Comparison of ENCODE assay signal across 16 mouse cellular contexts in the genomic region with DNA sequence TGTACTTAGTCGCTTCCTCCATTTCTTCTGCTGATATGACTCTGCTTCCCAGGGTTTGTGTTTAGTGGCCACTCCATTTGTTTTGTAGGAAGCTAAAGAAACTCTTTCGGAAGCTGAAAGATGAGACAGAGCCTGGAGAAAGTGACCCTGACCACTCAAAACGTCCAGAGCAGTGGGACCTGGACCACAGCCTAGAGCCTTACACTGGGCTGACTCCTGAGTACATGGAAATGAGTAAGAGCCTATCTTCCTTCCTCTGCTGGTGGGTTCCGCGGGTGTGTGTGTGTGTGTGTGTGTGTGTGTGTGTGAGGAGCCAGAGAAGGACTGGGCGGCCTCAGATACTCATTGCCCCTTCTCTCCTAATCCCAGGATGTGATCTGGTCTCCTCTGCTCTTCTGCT.
DNase-seq lines count a peak whose midpoint lies in the region; ATAC-seq and TF ChIP-seq lines count a peak whose summit lies in the region.
"Had no signal": no experiment of that assay in that cellular context is flagged by ENCODE, and none has a peak within 500 bp of the region (broad histone marks: within the 10 kb centered on the region; RNA-seq: fewer than 3 reads in every experiment).

No protein-coding gene starts in this region.

- no peak for TF ChIP-seq CTCF in heart, postnatal 0 days (IDR thresholded peaks at IDR 0.05; ENCODE audit: low read depth)

- TF ChIP-seq EP300 in heart, postnatal 0 days (IDR thresholded peaks at IDR 0.05; ENCODE audit: low read depth): no peak

- no peak overlapping the region for H3K4me3 ChIP-seq in liver, embryonic 16.5 days (ENCODE audit: low read depth, low read length)
- no peak overlapping the region for H3K4me3 ChIP-seq in heart, postnatal 0 days (ENCODE audit: low read depth, low read length)
- H3K4me3 ChIP-seq: embryonic facial prominence, embryonic 13.5 days; gastrocnemius, adult 2 months; heart, embryonic 15.5 days; limb, embryonic 15.5 days; neural tube, embryonic 13.5 days; stomach, embryonic 15.5 days had no signal

- no peaks in the 10 kb centered on the region for H3K4me1 ChIP-seq in liver, embryonic 16.5 days (ENCODE audit: control insufficient read depth, low read depth, low read length)
- no peaks in the 10 kb centered on the region for H3K4me1 ChIP-seq in heart, postnatal 0 days (ENCODE audit: control insufficient read depth, insufficient read depth)
- H3K4me1 ChIP-seq: embryonic facial prominence, embryonic 13.5 days; heart, embryonic 15.5 days; limb, embryonic 15.5 days; neural tube, embryonic 13.5 days; stomach, embryonic 15.5 days had no signal

- no peak overlapping the region for H3K27ac ChIP-seq in liver, embryonic 16.5 days (ENCODE audit: low read length)
- H3K27ac ChIP-seq in heart, postnatal 0 days (ENCODE audit: low read depth): no peak overlapping the region
- H3K27ac ChIP-seq: embryonic facial prominence, embryonic 13.5 days; gastrocnemius, adult 2 months; heart, embryonic 15.5 days; limb, embryonic 15.5 days; neural tube, embryonic 13.5 days; stomach, embryonic 15.5 days had no signal

- 16% methylated on average over 6 of the region's 6 CpGs for WGBS in liver, embryonic 16.5 days (ENCODE audit: insufficient replicate concordance)
- 29% methylated on average over 6 of the region's 6 CpGs for WGBS in heart, postnatal 0 days

- no peaks in the 10 kb centered on the region for H3K36me3 ChIP-seq in liver, embryonic 16.5 days (ENCODE audit: control insufficient read depth, insufficient read depth)
- no peaks in the 10 kb centered on the region for H3K36me3 ChIP-seq in heart, postnatal 0 days (replicated peaks; ENCODE audit: control insufficient read depth, insufficient read depth, low read length)
- H3K36me3 ChIP-seq: embryonic facial prominence, embryonic 13.5 days; heart, embryonic 15.5 days; limb, embryonic 15.5 days; neural tube, embryonic 13.5 days; stomach, embryonic 15.5 days had no signal

- DNase-seq in liver: no peak
- DNase-seq in adrenal gland, postnatal 14 days: peak; percentile 37
- peak; percentile 14 for DNase-seq in heart, postnatal 0 days (ENCODE audit: low spot score)
- DNase-seq in kidney, postnatal 14 days: peak; percentile 64
- no peak for DNase-seq in thymus, postnatal 0 days (ENCODE audit: low spot score)
- DNase-seq in cerebellum, postnatal 10 days: no peak
- DNase-seq: gastrocnemius, adult 2 months; retina, postnatal 1 day; thymus, postnatal 14 days had no signal

- H3K9me3 ChIP-seq in liver, embryonic 16.5 days (replicated peaks; ENCODE audit: control insufficient read depth, low read length): no peaks in the 10 kb centered on the region
- H3K9me3 ChIP-seq in heart, postnatal 0 days (replicated peaks; ENCODE audit: control insufficient read depth, low read length): no peaks in the 10 kb centered on the region
- H3K9me3 ChIP-seq: embryonic facial prominence, embryonic 13.5 days; heart, embryonic 15.5 days; limb, embryonic 15.5 days; neural tube, embryonic 13.5 days; stomach, embryonic 15.5 days had no signal

- H3K27me3 ChIP-seq in liver, embryonic 16.5 days (ENCODE audit: control insufficient read depth, insufficient read depth, low read depth, low read length): no peaks in the 10 kb centered on the region
- H3K27me3 ChIP-seq in heart, postnatal 0 days (ENCODE audit: control insufficient read depth, insufficient read depth, low read length): no peaks in the 10 kb centered on the region
- H3K27me3 ChIP-seq: embryonic facial prominence, embryonic 13.5 days; heart, embryonic 15.5 days; limb, embryonic 15.5 days; neural tube, embryonic 13.5 days; stomach, embryonic 15.5 days had no signal

- H3K4me2 ChIP-seq in liver, embryonic 16.5 days (ENCODE audit: low read depth, low read length): no peak overlapping the region
- H3K4me2 ChIP-seq in heart, postnatal 0 days (ENCODE audit: low read depth, low read length): no peak overlapping the region
- H3K4me2 ChIP-seq: embryonic facial prominence, embryonic 13.5 days; heart, embryonic 15.5 days; limb, embryonic 15.5 days; neural tube, embryonic 13.5 days; stomach, embryonic 15.5 days had no signal

- no peak overlapping the region for H3K9ac ChIP-seq in liver, embryonic 16.5 days (ENCODE audit: low read depth, low read length)
- H3K9ac ChIP-seq in heart, postnatal 0 days (replicated peaks; ENCODE audit: low read depth, low read length): no peak overlapping the region
- H3K9ac ChIP-seq: embryonic facial prominence, embryonic 13.5 days; heart, embryonic 15.5 days; limb, embryonic 15.5 days; neural tube, embryonic 13.5 days; stomach, embryonic 15.5 days had no signal

- peak; percentile 30; the same call in 1 of the 2 replicates for ATAC-seq in liver, embryonic 16.5 days (ENCODE audit: low read depth)
- peak; percentile 47; the same call in 1 of the 2 replicates for ATAC-seq in heart, postnatal 0 days (ENCODE audit: insufficient read depth, low read depth)
- ATAC-seq: activated CD4-positive, CD25-positive, alpha-beta regulatory T cell, adult 4 months had no signal

Comparison
In these comparisons a context has a peak if more than half of its experiments do, and no peak if none do; other contexts are left out.
1. DNase-seq: peak in adrenal gland, postnatal 14 days (single experiment), heart, postnatal 0 days (single experiment) and kidney, postnatal 14 days (single experiment); none in liver (single experiment), thymus, postnatal 0 days (single experiment) and cerebellum, postnatal 10 days (0 of 2).